Mouse (Mus musculus) adrenal gland, postnatal 14 days (tissue): ENCODE measurements at regions not wholly inside any gene's neighbourhood (a gene's known extent, or its start where the extent isn't known, plus 50 kb on each side); places are given as distances from the start of the nearest gene placed in this dataset.
"Not testable (repeated sequence)": the region's sequence is repeated elsewhere in the genome, so short reads cannot be mapped to it uniquely, and the experiment has no call there.

ENCODE experiments used
- DNase-seq: peaks from one replicate; pipeline ENCODE4 v3.0.0; 2021; ENCODE audit warnings: mixed read lengths

DNA sequence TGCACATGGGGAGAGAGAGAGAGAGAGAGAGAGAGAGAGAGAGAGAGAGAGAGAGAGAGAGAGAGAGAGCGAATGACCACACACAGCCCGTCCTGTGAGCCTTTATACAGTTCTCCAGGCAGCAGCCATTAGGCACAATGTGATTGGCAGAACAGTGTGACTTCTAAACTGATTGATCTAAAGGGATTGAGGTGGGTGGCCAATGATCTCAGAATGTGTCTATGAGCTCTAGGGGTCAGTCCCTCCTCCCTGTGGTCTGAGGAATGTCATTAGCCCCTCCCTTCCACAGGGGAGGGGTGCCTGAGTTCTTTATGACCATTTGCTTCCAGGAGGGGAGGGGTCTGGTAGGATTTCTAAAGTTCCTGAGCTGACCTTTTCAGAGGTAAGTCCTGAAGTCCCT, 62.1 kb downstream of the Duxbl3 start:
- not testable (repeated sequence) for DNase-seq

DNA sequence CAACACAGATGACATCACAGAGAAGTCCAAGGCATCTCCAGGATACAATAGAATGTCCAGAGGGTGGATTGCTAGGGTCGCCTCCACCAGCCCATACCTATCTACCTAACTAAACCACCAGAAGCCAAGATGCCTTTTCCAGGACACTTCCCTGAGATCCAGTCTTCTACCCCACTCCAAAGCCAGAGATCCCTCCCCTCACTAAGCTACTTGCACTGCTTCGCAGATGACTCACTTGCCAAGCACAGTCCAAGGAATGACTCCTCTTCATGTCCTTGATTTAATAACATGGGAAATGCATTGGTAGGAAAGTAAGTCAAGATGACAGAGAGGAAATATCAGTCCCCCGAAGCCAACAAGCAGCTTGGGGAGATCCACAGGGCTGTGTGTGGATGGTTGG, 63.0 kb downstream of the Duxbl3 start:
- DNase-seq, result peak; percentile 21

- DNase-seq, result no peak
Measured at GRCm38 (mm10) chr14:26328562-26328961, 70.8 kb downstream of the Duxbl3 start.

GRCm38 (mm10) chr14:26341111-26341510, 83.3 kb downstream of the Duxbl3 start:
- DNase-seq, result no peak

GRCm38 (mm10) chr14:26345227-26345626, 87.5 kb downstream of the Duxbl3 start:
- peak; percentile 47 for DNase-seq

DNA sequence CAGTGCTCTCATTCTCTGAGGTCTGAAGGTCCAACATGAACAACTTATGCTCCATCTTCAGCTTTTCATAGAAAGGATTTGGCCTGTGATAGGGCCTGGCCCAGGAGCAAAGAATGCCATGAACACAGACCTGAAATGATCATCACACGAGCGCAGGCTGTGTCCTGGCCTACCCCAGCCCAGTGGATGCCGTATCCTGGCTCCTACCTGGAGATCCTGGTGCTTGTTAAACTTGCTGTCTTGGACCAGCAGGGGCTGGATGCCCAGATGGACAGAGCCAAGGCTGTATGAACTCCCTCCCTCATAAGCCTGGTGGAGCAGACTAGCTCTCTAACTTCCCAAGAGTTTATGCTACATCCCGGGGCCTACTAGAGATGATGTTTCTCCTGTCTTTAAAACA, 89.5 kb downstream of the Duxbl3 start:
- DNase-seq, result no peak

DNA sequence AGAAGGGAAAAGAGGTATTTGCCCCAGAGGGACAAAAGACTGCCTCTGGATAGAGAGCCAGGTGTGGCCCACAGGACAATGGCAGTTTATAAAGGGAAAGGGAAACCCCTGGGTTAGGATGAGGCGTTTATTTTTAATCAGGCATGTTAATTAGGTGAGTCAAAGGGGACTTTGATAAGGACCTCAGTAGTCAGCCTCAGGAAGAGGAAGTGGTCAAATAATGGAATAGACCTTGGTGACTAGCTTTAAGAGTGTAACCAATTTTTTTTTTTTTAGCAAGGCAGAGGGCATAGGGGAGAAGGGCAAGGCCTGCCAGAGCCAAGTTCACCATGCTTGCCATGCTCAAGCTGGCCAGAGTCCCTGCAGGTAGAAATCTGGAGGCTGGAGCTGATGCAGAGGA, 95.2 kb downstream of the Duxbl3 start:
- DNase-seq, result no peak

GRCm38 (mm10) chr14:26357242-26357641, 99.5 kb downstream of the Duxbl3 start:
- DNase-seq, result peak; percentile 88

DNA sequence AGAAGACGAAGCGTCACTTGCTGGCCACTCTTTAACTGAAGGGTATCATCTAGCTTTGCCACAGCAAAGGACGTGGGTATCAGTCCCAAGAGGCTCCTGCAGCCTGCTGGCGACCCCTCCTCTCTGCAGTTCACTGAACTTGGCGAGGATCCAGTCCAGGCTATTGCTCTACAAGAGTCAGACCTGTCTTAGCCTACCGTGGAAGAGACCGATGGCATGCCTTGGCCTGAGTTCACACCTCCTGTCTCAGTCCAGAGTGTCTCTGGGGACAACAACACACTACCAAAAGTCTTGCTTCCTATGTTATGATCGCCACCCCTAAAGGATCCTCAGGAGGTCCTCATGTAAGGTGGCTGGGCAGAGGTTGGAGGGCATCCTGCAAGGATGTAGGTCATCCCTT, 100.2 kb downstream of the Duxbl3 start:
- no peak for DNase-seq

DNA sequence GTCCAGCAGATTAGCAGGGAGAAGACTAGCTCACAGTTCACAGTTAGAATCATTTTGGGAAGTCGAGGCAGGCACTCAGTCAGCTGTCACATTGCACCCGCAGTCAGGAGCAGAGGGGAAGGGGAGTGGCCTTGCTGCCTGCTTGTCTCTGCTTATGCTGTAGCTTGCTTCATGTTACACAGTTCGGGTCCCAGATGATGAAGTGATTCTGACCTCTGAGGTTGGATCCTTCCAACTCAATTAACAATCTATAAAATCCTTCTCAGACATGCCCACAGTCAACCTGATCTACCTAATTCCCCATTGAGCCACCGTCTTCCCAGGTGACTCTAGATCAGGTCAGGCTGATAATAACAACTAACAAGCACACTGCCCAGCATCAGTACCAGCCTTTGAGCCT, 102.3 kb downstream of the Duxbl3 start:
- DNase-seq, result no peak

DNA sequence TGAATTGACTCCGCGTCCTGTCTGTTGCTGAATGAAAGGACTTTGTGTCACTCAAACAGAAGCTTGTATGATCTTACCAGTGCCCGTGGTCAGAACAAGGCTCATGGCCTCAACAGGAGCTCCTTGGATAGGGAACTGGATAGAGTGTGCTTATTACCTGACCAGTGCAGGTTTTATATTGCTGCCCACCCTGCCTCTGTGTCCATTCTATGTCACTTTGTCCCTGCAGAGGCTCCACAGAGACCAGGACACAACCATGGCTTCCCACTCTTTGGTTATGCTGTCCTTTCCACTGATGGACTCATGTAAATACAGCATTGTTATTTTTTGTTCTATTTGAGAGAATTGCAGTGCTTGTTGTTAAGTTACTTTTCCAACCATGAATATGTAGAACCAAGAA, 103.4 kb downstream of the Duxbl3 start:
- DNase-seq, result no peak
